Mouse (Mus musculus) liver, embryonic 14.5 days (tissue): Measurements from ENCODE around the gene Tnrc6c. TPM values are rescaled to one million over a fixed set of nuclear protein-coding genes. Genes with fewer than 3 reads are reported as not detected.

Experiments
- ATAC-seq: fragments of 200-750 bp; cut with Nextera tagmentation; 2 replicates; pipeline ENCODE4 v1.8.0; 2017; ENCODE audit warnings: moderate number of reproducible peaks, mild to moderate bottlenecking, moderate library complexity; ENCODE audit not compliant: insufficient read depth
- DNase-seq, 3 experiments: peaks; one replicate each; pipeline ENCODE4 v3.0.0-alpha.2; 2012 to 2013; ENCODE audit warnings: low read depth in 3 of 3, low spot score in 3 of 3
- H3K27ac ChIP-seq: fragments of 300-500 bp; sonication (generic); 2 replicates; pipeline ENCODE4 v1.5.1; 2014; ENCODE audit warnings: moderate library complexity, mild to moderate bottlenecking, control low read depth, inconsistent platforms
- H3K27me3 ChIP-seq: fragments of 300-500 bp; sonication (generic); 2 replicates; pipeline ENCODE4 v1.6.1; 2014; ENCODE audit warnings: mild to moderate bottlenecking, low read length, moderate library complexity; ENCODE audit not compliant: control insufficient read depth, insufficient read depth
- H3K36me3 ChIP-seq: fragments of 300-500 bp; sonication (generic); replicated peaks from 2 replicates; pipeline ENCODE4 v1.6.1; 2014; ENCODE audit warnings: low read depth; ENCODE audit not compliant: control insufficient read depth, insufficient read depth
- H3K4me1 ChIP-seq, 2 experiments: fragments of 200-500 bp in 1 of 2; fragments of 300-500 bp in 1 of 2; sonication (generic) in 1 of 2; replicated peaks; 2 replicates each; pipeline ENCODE4 v1.6.1; 2012 to 2014; ENCODE audit warnings: antibody characterized with exemption in 1 of 2, inconsistent platforms in 1 of 2, low read length in 1 of 2; ENCODE audit not compliant: control insufficient read depth in 2 of 2, insufficient read depth in 2 of 2
- H3K4me2 ChIP-seq: fragments of 300-500 bp; sonication (generic); 2 replicates; pipeline ENCODE4 v1.6.1; 2014; ENCODE audit warnings: low read depth, mild to moderate bottlenecking, control low read depth, moderate library complexity
- H3K4me3 ChIP-seq, 2 experiments: fragments of 200-500 bp in 1 of 2; fragments of 300-500 bp in 1 of 2; sonication (generic) in 1 of 2; 2 replicates each; pipeline ENCODE4 v1.5.1; 2012 to 2014; ENCODE audit warnings: low read depth in 2 of 2, low read length in 2 of 2, mild to moderate bottlenecking in 2 of 2, control low read depth in 1 of 2, inconsistent platforms in 1 of 2, moderate library complexity in 1 of 2; ENCODE audit not compliant: insufficient read depth in 1 of 2
- H3K9ac ChIP-seq: fragments of 300-500 bp; sonication (generic); replicated peaks from 2 replicates; pipeline ENCODE4 v1.6.1; 2014; ENCODE audit warnings: mild to moderate bottlenecking, control low read depth, moderate library complexity
- H3K9me3 ChIP-seq: fragments of 300-500 bp; sonication (generic); 2 replicates; pipeline ENCODE4 v1.6.1; 2016; ENCODE audit warnings: low read length, mixed read lengths; ENCODE audit not compliant: control insufficient read depth
- CTCF ChIP-seq: IDR thresholded peaks from 2 replicates; pipeline ENCODE4 v1.5.1; 2016; ENCODE audit warnings: antibody characterized with exemption, low read depth, control low read depth
- EP300 ChIP-seq: IDR thresholded peaks from 2 replicates; pipeline ENCODE4 v1.6.1; 2016; ENCODE audit warnings: antibody characterized with exemption, low read depth
- WGBS: fragments of 180-500 bp; shearing (Covaris S2); extraction: QIAGEN DNeasy Blood & Tissue Kit; methylation state at CpG from one replicate; pipeline ENCODE4 v1.1.7; 2014; ENCODE audit not compliant: insufficient replicate concordance; 5-methylcytosine and 5-hydroxymethylcytosine counted together
- polyA plus RNA-seq, 2 experiments: library from polyadenylated mRNA; depleted of rRNA in 1 of 2; stranded (reverse) in 1 of 2; unstranded in 1 of 2; fragments of >200 nt; fragmentation: Nextera tagmentation in 1 of 2; extraction: Ambion mirVana in 1 of 2; gene quantifications; 2 replicates each; pipeline versions ENCODE4 v1.2.1 to v1.2.3; 2012 to 2014

Tnrc6c gene
- polyA plus RNA-seq, 2 experiments, result 2.4 to 3.7 TPM

DNA sequence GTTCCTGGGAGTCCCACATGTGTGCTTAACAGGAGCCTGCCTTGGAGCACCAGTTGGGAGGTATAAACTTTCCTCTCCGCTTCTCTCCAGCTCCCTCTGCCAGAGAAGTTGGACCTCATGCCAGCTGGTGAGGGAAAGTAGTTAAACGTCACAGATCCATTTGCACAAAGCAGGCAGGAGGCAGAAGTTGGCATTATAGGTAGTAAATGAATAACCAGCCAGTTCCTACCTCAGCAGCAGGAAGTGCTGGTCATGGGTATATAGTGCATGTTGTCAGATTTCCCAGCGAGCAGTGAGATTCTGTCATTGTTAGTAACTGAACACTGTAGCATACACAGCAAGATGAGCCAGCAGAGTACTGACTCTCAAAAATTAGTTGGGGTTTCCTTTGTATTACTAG is 31.4 kb downstream of the Tnrc6c start:
- no peaks in the 10 kb centered on the region for H3K36me3 ChIP-seq
- DNase-seq (no peak), ATAC-seq (no peak)
- no peak overlapping the region for H3K9ac ChIP-seq
- H3K9me3 ChIP-seq, result no peaks in the 10 kb centered on the region
- no peak overlapping the region for H3K4me2 ChIP-seq
- no peak overlapping the region for H3K27ac ChIP-seq
- peaks cover 0 to 9% of the 10 kb centered on the region in 2 experiments; a peak in 2 of 4 replicates for H3K4me1 ChIP-seq
- WGBS, result 45% methylated on average over 3 of the region's 3 CpGs
- no peaks in the 10 kb centered on the region for H3K27me3 ChIP-seq
- no peak overlapping the region for H3K4me3 ChIP-seq
- TF ChIP-seq EP300 (no peak), CTCF (no peak)

DNA sequence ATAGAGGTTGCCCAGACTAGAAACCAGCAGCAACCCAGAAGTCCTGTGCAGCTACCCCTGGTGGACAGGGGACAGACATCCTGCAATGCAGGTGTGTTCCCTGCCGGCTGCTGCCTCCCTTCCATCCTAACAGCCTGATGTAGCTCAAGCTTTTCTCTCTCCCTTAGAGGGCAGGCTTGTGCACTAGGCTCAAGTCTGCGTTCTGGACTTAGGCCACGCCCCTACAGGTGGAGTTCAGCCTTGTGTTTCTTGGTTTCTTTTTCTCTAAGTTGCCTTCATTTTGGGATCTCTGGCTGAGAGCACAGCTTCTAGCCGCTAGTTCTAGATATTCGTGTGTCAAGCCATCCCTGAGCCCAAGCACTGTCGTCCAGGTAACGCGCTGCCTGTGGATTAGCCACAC is 31.9 kb downstream of the Tnrc6c start:
- Histone ChIP-seq H3K27me3 (no peaks in the 10 kb centered on the region), H3K4me1 (peaks cover 0 to 9% of the 10 kb centered on the region in 2 experiments; a peak in 2 of 4 replicates), H3K4me3 (no peak overlapping the region), H3K36me3 (no peaks in the 10 kb centered on the region), H3K9me3 (no peaks in the 10 kb centered on the region), H3K9ac (no peak overlapping the region), H3K4me2 (no peak overlapping the region), H3K27ac (no peak overlapping the region)
- ATAC-seq, result no peak
- peak; percentile 56 for TF ChIP-seq CTCF
- no peak for TF ChIP-seq EP300
- DNase-seq, result peak in 1 of 3 experiments; percentile 20
- 53% methylated on average over 8 of the region's 8 CpGs for WGBS

DNA sequence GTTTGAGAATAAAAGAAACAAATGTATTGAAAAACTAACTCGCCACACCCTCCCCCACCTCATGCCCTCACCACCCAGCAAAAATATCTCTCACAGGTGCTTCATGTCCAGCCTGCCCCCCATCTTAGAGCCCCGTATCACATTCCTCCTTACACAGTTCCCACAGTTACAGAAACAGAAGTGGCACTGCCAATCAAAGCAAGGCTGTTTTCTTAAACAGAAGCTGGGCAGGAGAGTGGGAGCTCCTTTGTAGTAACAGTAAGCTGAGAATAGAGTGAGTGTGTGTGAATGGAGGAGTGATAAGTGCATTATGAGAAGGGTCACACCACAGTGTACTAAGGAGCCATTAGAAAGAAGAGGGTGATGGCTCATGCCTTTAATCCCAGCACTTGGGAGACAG is 34.5 kb downstream of the Tnrc6c start:
- Histone ChIP-seq H3K27ac (no peak overlapping the region), H3K9ac (no peak overlapping the region), H3K36me3 (no peaks in the 10 kb centered on the region), H3K4me2 (no peak overlapping the region), H3K4me1 (peaks cover 0 to 9% of the 10 kb centered on the region in 2 experiments; a peak in 2 of 4 replicates), H3K27me3 (no peaks in the 10 kb centered on the region), H3K4me3 (no peak overlapping the region), H3K9me3 (no peaks in the 10 kb centered on the region)
- DNase-seq, result no peak
- ATAC-seq, result no peak
- 70% methylated on average over 2 of the region's 2 CpGs for WGBS
- TF ChIP-seq EP300, result no peak
- no peak for TF ChIP-seq CTCF

DNA sequence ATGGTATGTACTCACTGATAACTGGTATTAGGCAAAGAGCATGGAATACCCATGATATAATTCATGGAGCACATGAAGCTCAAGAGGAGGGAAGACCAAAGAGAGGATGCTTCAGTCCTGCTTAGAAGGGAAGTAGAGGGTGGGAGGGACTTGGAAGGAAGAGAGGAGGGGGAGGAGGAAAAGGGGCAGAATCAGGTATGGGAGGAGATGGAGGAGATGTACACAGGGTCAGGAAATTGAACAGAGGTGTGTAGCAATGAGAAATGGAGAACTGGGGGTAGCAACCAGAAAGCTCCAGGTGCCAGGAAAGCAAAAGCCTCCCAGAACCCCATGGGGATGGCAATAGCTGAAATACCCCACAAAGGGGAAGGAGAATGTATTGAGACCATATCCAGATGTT is 37.2 kb downstream of the Tnrc6c start:
- H3K4me2 ChIP-seq, result no peak overlapping the region
- no peak overlapping the region for H3K4me3 ChIP-seq
- TF ChIP-seq CTCF, result no peak
- TF ChIP-seq EP300, result no peak
- H3K27ac ChIP-seq, result no peak overlapping the region
- no peaks in the 10 kb centered on the region for H3K9me3 ChIP-seq
- H3K36me3 ChIP-seq, result no peaks in the 10 kb centered on the region
- no peak overlapping the region for H3K9ac ChIP-seq
- peaks cover 0 to 4% of the 10 kb centered on the region in 2 experiments; a peak in 2 of 4 replicates for H3K4me1 ChIP-seq
- H3K27me3 ChIP-seq, result no peaks in the 10 kb centered on the region
- ATAC-seq (no peak), DNase-seq (no peak)

DNA sequence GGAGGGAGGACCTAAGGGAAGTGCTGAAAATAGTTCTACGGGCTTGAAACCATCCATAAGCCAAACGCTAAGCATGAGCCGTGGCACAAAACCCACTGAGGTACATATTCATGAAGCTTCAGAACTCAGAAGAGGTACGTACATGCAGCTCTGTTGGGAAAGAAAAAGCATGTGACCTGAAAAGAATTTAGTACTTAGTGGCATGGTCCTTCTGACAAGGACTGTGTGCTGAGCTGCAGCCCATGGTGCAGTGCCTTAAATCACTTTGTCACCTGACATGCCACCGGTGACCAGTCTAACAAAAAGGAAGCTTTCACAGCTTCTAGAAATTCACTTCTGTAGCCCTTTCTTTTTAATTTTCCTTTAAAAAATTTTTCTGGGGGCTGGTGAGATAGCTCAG is 40.0 kb downstream of the Tnrc6c start:
- no peak overlapping the region for H3K4me2 ChIP-seq
- TF ChIP-seq CTCF (no peak), EP300 (no peak)
- H3K9ac ChIP-seq, result no peak overlapping the region
- no peaks in the 10 kb centered on the region for H3K9me3 ChIP-seq
- H3K27me3 ChIP-seq, result no peaks in the 10 kb centered on the region
- no peak overlapping the region for H3K27ac ChIP-seq
- ATAC-seq (no peak), DNase-seq (no peak)
- H3K36me3 ChIP-seq, result no peaks in the 10 kb centered on the region
- H3K4me3 ChIP-seq, result no peak overlapping the region
- H3K4me1 ChIP-seq, result peaks cover 0 to 11% of the 10 kb centered on the region in 2 experiments; a peak in 3 of 4 replicates
- 52% methylated on average over 5 of the region's 5 CpGs for WGBS
